Mouse (Mus musculus) stomach, postnatal 0 days (tissue): ENCODE results near the gene Cmya5.

ENCODE experiments used
- CTCF ChIP-seq: IDR thresholded peaks from 2 replicates; pipeline ENCODE4 v1.5.1; 2016; ENCODE audit warnings: antibody characterized with exemption, low read depth, mild to moderate bottlenecking, moderate library complexity
- EP300 ChIP-seq: optimal IDR thresholded peaks from 2 replicates; pipeline ENCODE3; 2016; ENCODE audit warnings: antibody characterized with exemption

DNA sequence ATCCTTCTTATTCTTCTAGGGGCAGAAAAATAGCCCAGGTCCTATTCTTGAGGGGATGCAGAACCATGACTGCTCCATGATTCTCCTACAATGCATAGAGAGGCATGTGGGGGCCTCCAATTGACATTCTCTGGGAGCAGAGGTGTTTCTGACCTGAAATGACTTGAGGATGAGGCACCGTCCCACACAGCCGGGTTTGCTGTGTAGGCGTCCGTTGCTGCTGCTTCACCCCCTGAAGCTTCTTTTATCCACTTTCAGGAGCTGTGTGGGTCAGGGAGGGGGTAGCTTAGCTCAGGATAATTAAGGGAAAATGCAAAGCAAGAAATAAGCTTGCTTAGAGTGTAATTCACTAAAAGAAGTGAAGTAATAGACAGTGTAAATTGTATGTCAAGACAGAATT, 115.2 kb downstream of the Cmya5 start:
- TF ChIP-seq CTCF (no peak), EP300 (no peak)
